Mouse (Mus musculus): Measurements from ENCODE around the gene Hdgfl2. TPM values are rescaled to one million over a fixed set of nuclear protein-coding genes. Genes with fewer than 3 reads are reported as not detected.
A peak's percentile ranks its signal among the peaks of the same experiment; 100 is the strongest.
"Not testable (repeated sequence)": the region's sequence is repeated elsewhere in the genome, so short reads cannot be mapped to it uniquely, and the experiment has no call there.

Hdgfl2 gene
- polyA plus RNA-seq, 1 experiment from 2014 or later, result 85.7 TPM

DNA sequence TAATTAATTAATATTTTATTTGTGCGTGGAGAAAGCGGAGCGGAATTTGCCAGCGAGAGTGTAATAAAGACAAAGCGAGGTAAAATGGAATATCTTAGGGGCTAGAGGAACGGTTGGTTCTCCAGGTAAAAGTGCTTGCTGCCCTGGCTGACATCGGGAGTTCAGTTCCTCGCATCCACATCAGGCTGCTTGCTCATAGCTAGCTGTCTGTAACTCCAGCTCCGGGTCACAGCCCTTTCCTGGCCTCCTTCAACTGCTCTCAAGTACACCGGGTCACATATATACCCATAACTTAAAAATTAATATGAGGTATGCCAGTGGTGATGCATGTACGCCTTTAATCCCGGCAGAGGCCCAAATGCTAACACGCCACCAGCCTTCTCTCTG, 42.5 kb upstream of the Hdgfl2 start:
- WGBS, result 34% methylated on average over 13 of the region's 13 CpGs
- Histone ChIP-seq H3K36me3 (peaks cover 7% of the 10 kb centered on the region; the same call in 1 of the 2 replicates), H3K9me3 (no peaks in the 10 kb centered on the region), H3K4me3 (replicated peaks) (peak overlapping the region; percentile 71), H3K27ac (no peak overlapping the region), H3K4me1 (replicated peaks) (peaks cover 37% of the 10 kb centered on the region), H3K9ac (0 out of 2 replicates have a peak overlapping the region, but pooled peaks have one; percentile 21), H3K4me2 (replicated peaks) (peak overlapping the region; percentile 53), H3K27me3 (replicated peaks) (no peaks in the 10 kb centered on the region)
- ATAC-seq, result peak; percentile 9

DNA sequence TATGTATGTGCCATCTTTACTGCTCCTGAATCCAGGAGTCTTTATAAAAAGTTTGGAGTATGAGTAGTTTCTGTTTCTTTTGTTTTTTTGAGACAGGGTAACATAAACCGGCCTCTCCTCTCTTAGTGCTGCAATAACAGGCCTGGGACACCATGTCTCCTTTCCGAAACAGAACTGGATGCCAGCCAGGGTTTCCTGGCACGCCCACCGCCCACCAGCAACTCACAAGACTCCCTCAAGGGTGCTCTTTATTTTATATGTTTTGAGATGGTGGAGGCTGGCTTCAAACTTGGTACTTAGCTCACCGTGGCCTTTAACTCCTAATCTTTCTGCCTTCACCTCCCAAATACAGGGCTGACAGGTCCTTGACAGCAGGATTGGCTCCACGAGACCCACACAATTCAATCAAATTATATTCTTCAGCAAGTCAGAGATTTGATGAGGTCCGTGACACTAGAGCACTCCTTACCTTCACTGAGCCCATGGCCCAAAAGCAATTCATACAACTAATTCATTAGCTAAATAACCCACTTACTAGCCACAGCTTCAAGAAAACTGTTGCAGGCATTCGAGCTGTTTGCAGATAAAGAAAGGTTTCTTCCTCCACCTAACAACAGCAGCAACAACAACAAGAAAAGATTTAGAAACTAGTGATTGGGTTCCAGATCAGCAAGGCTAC, 40.7 kb upstream of the Hdgfl2 start:
- H3K36me3 ChIP-seq, result peaks cover 7% of the 10 kb centered on the region; the same call in 1 of the 2 replicates
- WGBS, result 87% methylated on average over 8 of the region's 8 CpGs
- H3K9me3 ChIP-seq, result no peaks in the 10 kb centered on the region
- H3K4me2 ChIP-seq (replicated peaks), result no peak overlapping the region
- H3K27me3 ChIP-seq (replicated peaks), result no peaks in the 10 kb centered on the region
- H3K4me1 ChIP-seq (replicated peaks), result peaks cover 24% of the 10 kb centered on the region
- H3K27ac ChIP-seq, result no peak overlapping the region
- no peak overlapping the region for H3K9ac ChIP-seq
- H3K4me3 ChIP-seq (replicated peaks), result no peak overlapping the region
- ATAC-seq, result no peak

DNA sequence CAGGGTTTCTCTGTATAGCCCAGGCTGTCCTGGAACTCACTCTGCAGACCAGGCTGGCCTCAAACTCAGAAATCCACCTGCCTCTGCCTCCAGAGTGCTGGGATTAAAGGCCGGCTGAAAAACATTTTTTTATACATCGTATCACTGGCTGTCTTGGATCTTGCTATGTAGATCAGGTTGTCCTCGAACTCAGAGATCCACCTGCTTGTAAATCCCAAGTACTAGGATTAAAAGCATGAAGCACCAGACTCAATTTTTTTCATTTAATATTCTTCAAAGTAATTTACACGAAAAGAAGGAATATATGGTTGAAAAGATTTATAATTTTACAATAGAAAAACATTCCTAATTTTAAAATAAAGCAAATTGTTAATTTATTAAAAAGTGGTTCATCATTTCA, 40.1 kb upstream of the Hdgfl2 start:
- Histone ChIP-seq H3K27me3 (replicated peaks) (no peaks in the 10 kb centered on the region), H3K4me1 (replicated peaks) (peaks cover 18% of the 10 kb centered on the region), H3K4me3 (replicated peaks) (no peak overlapping the region; the same call in 1 of the 2 replicates), H3K4me2 (replicated peaks) (peak overlapping the region; percentile 84), H3K9me3 (no peaks in the 10 kb centered on the region), H3K36me3 (0 out of 2 replicates have a peak, but pooled peaks cover 4% of the 10 kb centered on the region), H3K9ac (no peak overlapping the region), H3K27ac (no peak overlapping the region)
- 76% methylated on average over 4 of the region's 4 CpGs for WGBS
- no peak for ATAC-seq

DNA sequence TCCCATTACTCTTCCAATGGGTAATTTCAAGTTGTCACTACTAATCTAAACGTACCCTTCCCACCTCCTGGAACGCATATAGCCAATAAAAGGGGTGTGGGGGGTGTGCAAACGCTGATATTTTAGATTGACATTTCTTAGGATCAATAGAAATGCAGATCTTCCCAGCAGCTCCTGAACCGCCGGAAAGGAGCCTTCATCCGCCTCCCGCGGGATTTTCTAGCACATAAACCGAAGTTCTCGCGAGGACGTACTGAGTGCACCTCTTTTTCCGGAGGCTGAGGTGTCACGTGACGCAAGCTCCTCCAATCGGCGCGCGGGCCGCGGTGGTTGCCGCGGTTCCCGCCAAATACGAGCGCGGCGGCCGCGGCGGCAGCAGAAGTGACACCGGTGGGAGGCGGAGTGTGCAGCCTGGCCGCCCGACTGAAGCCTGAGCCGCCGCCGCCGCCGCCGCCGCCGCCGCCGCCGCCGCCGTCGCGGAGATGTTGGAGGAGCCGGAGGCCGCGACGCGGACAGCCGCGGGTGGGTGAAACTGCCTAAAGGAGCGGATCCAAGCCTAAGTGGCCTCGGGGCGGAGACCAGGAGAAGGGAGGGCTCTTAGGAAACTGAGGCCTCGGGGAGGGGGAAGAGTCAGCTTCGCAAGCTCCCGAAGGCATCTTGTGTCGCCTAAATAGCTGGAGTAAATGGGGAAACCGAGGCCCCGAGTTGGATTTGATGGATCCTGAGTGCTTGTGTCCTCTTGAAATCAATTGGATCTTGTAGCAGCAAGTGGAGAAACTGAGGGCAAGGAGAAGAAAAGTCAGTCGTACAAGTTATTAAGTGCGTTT, 39.2 kb upstream of the Hdgfl2 start, which contains the start of gene Chaf1a:
Gene Chaf1a (plus strand): TSS at position 410 of the 827 bp plus-strand sequence.
- Histone ChIP-seq H3K4me1 (replicated peaks) (peaks cover 10% of the 10 kb centered on the region), H3K9me3 (no peaks in the 10 kb centered on the region), H3K27me3 (replicated peaks) (no peaks in the 10 kb centered on the region), H3K4me2 (replicated peaks) (peak within 1 kb of the TSS; percentile 84), H3K27ac (peak within 1 kb of the TSS; percentile 90), H3K9ac (peak within 1 kb of the TSS; percentile 92), H3K4me3 (replicated peaks) (peak within 1 kb of the TSS; percentile 88), H3K36me3 (no peaks in the 10 kb centered on the region)
- ATAC-seq, result peak; percentile 89
- WGBS, result under 1% methylated on average over 68 of the region's 68 CpGs

DNA sequence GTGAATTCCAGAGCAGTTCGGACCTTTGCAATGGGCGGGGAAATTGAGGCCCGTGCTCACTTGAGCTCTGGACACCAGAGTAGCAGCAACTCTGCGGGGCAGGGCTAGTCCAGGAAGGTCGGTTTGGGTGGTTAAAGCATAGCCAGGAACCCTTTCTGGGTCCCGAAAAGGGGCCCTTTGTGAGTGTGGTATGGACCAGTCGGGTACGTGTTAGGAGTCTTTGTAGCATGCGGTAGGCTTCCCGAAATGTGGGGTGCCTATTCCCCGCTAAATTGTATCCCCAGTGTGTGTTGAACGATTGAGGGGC, 38.6 kb upstream of the Hdgfl2 start:
- H3K9ac ChIP-seq, result peak overlapping the region; percentile 92
- H3K27ac ChIP-seq, result peak overlapping the region; percentile 90
- H3K4me1 ChIP-seq (replicated peaks), result 0 out of 2 replicates have a peak, but pooled peaks cover 9% of the 10 kb centered on the region
- H3K4me3 ChIP-seq (replicated peaks), result peak overlapping the region; percentile 88
- ATAC-seq, result no peak
- under 1% methylated on average over 12 of the region's 12 CpGs for whole genome bisulfite sequencing
- H3K4me2 ChIP-seq (replicated peaks), result peak overlapping the region; percentile 84
- no peaks in the 10 kb centered on the region for H3K9me3 ChIP-seq
- H3K27me3 ChIP-seq (replicated peaks), result no peaks in the 10 kb centered on the region
- peaks cover 4% of the 10 kb centered on the region; the same call in 1 of the 2 replicates for H3K36me3 ChIP-seq

DNA sequence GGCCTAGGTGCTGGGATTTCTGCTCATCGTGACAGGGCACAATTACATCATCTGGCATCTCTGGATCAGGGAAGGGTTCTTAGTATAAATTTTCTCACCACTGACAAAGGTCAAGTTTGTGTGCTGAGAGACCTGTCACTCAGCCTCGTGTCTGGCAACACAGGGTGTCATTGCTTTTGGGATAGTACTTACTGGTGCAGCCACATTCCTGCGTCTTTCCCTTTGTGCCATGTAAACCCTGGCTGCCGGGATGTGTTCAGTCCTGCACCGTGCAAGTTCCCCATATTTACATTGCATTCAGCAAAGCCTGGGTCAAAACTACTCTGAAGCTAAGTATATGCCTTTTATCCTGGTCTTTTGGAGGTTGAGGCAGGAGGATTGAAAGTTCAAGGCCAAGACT, 28.1 kb upstream of the Hdgfl2 start:
- peaks cover 44% of the 10 kb centered on the region for H3K36me3 ChIP-seq

DNA sequence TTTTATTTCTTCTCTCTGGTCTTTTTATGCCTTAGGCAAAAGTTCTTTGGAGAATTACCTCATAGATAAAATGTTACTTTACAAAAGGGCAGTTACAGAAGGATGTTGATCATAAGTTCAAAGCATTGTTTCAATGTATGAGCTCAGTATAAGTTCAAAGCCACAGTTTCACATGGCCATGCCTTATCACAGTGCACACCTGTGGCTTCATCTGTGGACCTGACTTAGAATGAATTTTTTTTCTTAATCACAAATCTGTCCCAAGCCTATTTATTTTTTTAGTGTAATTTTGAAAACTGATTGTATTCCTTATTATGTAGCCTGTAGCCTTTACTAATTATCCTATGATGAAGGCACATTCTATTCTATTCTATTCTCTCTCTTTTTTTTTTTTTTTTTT, 24.5 kb upstream of the Hdgfl2 start:
- ATAC-seq, result no peak
- Histone ChIP-seq H3K27me3 (replicated peaks) (no peaks in the 10 kb centered on the region), H3K9ac (no peak overlapping the region), H3K9me3 (no peaks in the 10 kb centered on the region), H3K4me3 (replicated peaks) (no peak overlapping the region), H3K27ac (no peak overlapping the region), H3K36me3 (peaks cover 48% of the 10 kb centered on the region), H3K4me1 (replicated peaks) (no peaks in the 10 kb centered on the region), H3K4me2 (replicated peaks) (no peak overlapping the region)

More for the DNA sequence above, 28.1 kb upstream of the Hdgfl2 start:
- no peaks in the 10 kb centered on the region for H3K4me1 ChIP-seq (replicated peaks)
- WGBS, result 80% methylated on average over 5 of the region's 5 CpGs
- ATAC-seq, result no peak
- no peak overlapping the region for H3K4me2 ChIP-seq (replicated peaks)
- no peak overlapping the region for H3K4me3 ChIP-seq (replicated peaks)
- H3K9ac ChIP-seq, result no peak overlapping the region
- H3K9me3 ChIP-seq, result no peaks in the 10 kb centered on the region
- H3K27ac ChIP-seq, result no peak overlapping the region
- H3K27me3 ChIP-seq (replicated peaks), result no peaks in the 10 kb centered on the region

DNA sequence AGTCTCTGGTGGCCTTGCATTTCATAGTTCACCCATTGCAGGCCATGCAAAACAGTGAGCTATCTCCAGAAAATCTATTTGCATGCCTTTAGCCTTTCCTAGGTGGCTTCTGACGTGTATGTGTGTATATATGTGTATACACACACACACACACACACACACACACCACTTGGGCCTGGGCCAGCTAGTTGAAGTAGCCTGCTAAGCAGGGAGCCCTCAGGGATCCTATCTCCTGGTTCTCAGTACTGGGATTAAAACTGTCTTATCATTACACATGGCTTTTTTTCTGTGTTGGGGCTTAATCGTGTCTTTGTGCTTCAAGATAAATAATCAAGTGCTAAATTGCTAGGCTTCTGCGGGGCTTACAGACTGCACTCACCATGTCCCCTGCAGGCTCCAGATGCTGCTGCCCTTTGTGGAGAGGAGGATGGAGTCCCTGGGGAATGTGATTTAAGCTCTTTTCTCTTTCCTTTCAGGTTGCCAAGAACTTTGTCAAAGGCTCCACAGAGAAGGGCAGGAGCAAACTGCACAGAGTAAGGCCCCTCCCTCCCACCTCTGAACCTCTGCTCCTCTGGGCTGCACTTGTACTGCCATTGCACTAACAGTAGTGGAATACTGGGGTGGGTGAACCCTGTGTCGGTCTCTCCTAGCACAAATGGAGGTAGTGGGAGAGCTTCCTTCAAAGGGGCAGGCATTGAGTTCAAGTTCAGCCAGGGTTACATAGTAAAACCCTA, 23.3 kb upstream of the Hdgfl2 start:
- peaks cover 55% of the 10 kb centered on the region for H3K36me3 ChIP-seq
- WGBS, result 74% methylated on average over 4 of the region's 4 CpGs
- no peak overlapping the region for H3K9ac ChIP-seq
- H3K4me3 ChIP-seq (replicated peaks), result no peak overlapping the region
- H3K27ac ChIP-seq, result no peak overlapping the region
- no peak for ATAC-seq
- no peaks in the 10 kb centered on the region for H3K9me3 ChIP-seq
- no peaks in the 10 kb centered on the region for H3K27me3 ChIP-seq (replicated peaks)
- H3K4me1 ChIP-seq (replicated peaks), result no peaks in the 10 kb centered on the region
- no peak overlapping the region for H3K4me2 ChIP-seq (replicated peaks)

DNA sequence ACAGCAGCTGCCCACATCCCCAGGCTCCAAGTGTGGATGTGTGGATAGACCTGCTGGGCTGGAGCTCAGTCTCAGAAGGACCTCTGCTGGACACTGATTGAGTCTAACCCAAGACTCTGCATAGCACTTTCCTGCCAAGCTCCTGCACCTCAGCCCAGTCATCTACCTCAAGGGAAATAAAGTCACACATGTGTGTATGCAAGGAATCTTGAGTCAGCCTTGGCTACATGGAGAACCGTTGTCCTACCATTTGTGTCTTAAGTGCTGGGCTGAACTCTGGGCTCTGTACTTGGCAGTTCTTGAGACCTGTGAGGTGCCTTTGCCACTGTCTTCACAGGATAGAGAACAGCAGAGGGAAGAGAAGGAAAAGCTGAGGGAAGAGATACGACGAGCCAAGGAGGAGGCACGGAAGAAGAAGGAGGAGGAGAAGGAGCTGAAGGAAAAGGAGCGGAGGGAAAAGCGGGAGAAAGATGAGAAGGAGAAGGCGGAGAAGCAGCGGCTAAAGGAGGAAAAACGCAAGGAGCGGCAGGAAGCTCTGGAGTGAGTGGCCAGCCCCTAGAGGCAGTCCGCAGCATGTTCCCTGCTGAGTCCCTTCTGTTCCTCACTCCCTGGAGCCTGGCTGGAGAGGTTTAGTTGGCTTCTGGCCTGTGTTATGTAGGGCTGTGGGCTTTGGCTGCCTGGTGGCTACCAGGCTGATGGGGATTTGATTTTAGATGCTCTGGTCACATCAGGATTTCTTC, 21.9 kb upstream of the Hdgfl2 start:
- Histone ChIP-seq H3K4me1 (replicated peaks) (no peaks in the 10 kb centered on the region), H3K9ac (no peak overlapping the region), H3K9me3 (no peaks in the 10 kb centered on the region), H3K27me3 (replicated peaks) (no peaks in the 10 kb centered on the region), H3K27ac (no peak overlapping the region), H3K36me3 (peaks cover 58% of the 10 kb centered on the region), H3K4me3 (replicated peaks) (no peak overlapping the region), H3K4me2 (replicated peaks) (no peak overlapping the region)
- 91% methylated on average over 11 of the region's 11 CpGs for WGBS
- no peak for ATAC-seq

DNA sequence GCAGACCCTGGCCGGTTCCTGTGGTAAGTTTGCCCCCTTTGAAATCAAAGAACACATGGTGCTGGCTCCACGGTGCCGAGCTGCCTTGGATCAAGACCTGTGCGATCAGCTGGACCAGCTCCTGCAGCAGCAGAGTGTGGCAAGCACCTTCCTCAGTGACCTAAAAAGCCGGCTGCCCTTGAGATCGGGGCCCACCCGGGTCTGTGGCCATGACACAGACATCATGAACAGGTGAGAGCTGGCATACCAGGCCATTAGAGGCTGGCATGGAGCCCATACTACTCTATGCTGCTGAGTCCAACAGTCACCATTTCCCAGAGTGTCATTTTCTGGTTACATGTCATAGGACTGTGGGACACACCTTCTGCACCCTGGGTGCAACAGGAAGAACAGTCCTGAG, 17.4 kb upstream of the Hdgfl2 start:
- H3K4me3 ChIP-seq (replicated peaks), result no peak overlapping the region
- H3K4me1 ChIP-seq (replicated peaks), result no peaks in the 10 kb centered on the region
- no peak overlapping the region for H3K9ac ChIP-seq
- no peak for ATAC-seq
- WGBS, result 93% methylated on average over 7 of the region's 7 CpGs
- no peak overlapping the region for H3K4me2 ChIP-seq (replicated peaks)
- peaks cover 81% of the 10 kb centered on the region for H3K36me3 ChIP-seq
- H3K9me3 ChIP-seq, result no peaks in the 10 kb centered on the region
- no peaks in the 10 kb centered on the region for H3K27me3 ChIP-seq (replicated peaks)
- no peak overlapping the region for H3K27ac ChIP-seq

DNA sequence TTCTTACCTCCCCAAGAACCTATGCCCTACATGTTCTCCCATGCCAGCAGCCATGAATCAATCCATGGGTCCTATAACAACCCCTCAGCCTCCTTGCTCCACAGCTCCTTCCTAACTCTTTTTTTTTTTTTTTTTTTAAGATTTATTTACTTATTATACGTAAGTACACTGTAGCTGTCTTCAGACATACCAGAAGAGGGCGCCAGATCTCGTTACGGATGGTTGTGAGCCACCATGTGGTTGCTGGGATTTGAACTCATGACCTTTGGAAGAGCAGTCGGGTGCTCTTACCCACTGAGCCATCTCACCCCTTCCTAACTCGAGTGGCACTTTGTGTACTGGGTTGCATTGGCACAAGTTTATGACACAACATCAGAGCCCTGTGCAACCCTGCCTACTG, 13.7 kb upstream of the Hdgfl2 start:
- WGBS, result 77% methylated on average over 6 of the region's 6 CpGs
- H3K4me3 ChIP-seq (replicated peaks); H3K27me3 ChIP-seq (replicated peaks); ATAC-seq; H3K9me3 ChIP-seq; H3K9ac ChIP-seq; H3K4me2 ChIP-seq (replicated peaks); H3K27ac ChIP-seq; H3K4me1 ChIP-seq (replicated peaks): not testable (repeated sequence)
- peaks cover 83% of the 10 kb centered on the region for H3K36me3 ChIP-seq

DNA sequence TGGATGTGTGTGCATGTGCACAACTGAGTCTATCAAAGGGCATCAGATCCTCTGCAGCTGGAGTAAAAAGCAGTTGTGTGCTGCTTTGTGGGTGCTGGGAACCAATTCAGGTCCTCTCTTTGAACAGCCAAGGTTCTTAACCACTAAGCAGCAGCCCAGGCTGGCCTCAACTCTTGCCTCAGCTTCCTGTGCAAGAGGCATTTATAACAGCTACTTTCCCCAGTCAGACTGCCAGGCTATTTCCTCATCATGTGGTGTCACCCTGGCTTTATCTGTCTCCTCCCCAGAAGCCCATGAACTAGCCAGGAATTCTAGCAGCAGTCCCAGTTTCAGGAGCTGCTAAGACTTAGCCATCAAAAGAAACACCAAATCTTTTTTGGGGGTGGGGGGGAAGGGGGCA, 13.0 kb upstream of the Hdgfl2 start:
- Histone ChIP-seq H3K9me3 (no peaks in the 10 kb centered on the region), H3K36me3 (peaks cover 84% of the 10 kb centered on the region), H3K27me3 (replicated peaks) (no peaks in the 10 kb centered on the region), H3K4me3 (replicated peaks) (no peak overlapping the region), H3K4me2 (replicated peaks) (no peak overlapping the region), H3K4me1 (replicated peaks) (no peaks in the 10 kb centered on the region), H3K27ac (no peak overlapping the region), H3K9ac (no peak overlapping the region)
- no peak for ATAC-seq

Measured in intestine, embryonic 15.5 days (tissue).